Mouse (Mus musculus): ENCODE results near the gene Zscan2.

DNA sequence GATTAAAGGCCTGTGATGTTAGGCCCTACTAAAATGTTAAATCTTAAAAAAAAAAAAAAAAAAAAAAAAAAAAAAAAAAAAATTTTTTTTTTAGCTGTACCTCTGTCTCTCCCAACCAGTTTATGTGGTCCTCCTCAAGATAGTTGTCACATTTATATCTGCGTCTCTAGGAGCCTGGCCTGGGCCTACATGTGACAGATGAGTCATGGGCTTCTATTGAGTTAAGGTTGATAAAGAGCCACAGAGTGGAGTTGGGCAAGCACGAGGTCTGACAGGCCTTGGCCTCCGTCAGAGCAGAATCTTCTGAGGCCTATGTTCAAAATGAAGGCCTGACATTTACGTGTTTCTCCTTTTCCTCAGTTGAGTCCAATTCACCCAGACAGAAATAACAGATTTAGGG is 47.3 kb upstream of the Zscan2 start:
- no peak for TF ChIP-seq CTCF (IDR thresholded peaks at IDR 0.05; ENCODE audit: low read depth, low read length)
- no peak for TF ChIP-seq GATA1 (IDR thresholded peaks at IDR 0.05; ENCODE audit: borderline replicate concordance, low read length)
- TF ChIP-seq TAL1 (conservative IDR thresholded peaks at IDR 0.05; ENCODE audit: low read depth, low read length): no peak
- no peak for TF ChIP-seq POLR2AphosphoS5 (IDR thresholded peaks at IDR 0.05; ENCODE audit: insufficient replicate concordance, low read depth, low read length)
